Comparison of ENCODE assay signal across 15 mouse cellular contexts in the genomic region with DNA sequence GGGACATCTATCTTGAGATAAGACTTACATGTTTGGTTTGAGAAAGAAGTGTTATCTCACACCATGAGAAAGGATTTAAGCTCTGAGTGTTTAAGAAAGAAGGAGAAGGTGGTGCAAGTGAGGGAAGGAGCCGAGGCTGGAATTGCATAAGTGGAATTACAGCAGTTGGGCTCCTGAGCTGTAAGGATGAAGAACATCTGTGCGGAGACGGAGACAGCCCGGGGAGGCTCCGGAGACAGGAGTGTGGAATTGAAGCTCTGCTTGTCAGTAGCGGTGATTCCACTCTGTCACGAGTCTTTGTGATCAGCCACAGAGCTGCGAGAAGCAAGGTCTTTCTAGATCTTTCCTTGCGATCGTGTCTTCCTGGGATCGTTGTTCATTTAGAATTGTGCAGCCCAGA. TPM values are rescaled to one million over a fixed set of nuclear protein-coding genes. Genes with fewer than 3 reads are reported as not detected.
DNase-seq lines count a peak whose midpoint lies in the region; ATAC-seq and TF ChIP-seq lines count a peak whose summit lies in the region.
"Had no signal": no experiment of that assay in that cellular context is flagged by ENCODE, and none has a peak within 500 bp of the region (broad histone marks: within the 10 kb centered on the region; RNA-seq: fewer than 3 reads in every experiment).

No protein-coding gene starts in this region.

- no peaks in the 10 kb centered on the region for H3K27me3 ChIP-seq in heart, embryonic 10.5 days (ENCODE audit: insufficient read depth, poor library complexity, severe bottlenecking)
- H3K27me3 ChIP-seq in liver, adult 2 months (ENCODE audit: control insufficient read depth, insufficient read depth, low read length), result peaks cover 2% of the 10 kb centered on the region; the same call in 1 of the 2 replicates
- H3K27me3 ChIP-seq in liver, embryonic 11.5 days (replicated peaks; ENCODE audit: control insufficient read depth, insufficient read depth, low read length), result no peaks in the 10 kb centered on the region
- H3K27me3 ChIP-seq in intestine, embryonic 16.5 days (replicated peaks; ENCODE audit: control insufficient read depth, insufficient read depth, low read length), result no peaks in the 10 kb centered on the region
- no peaks in the 10 kb centered on the region for H3K27me3 ChIP-seq in stomach, embryonic 14.5 days (ENCODE audit: control insufficient read depth, insufficient read depth, low read length)
- H3K27me3 ChIP-seq: midbrain, embryonic 12.5 days had no signal

- H3K27ac ChIP-seq in heart, embryonic 10.5 days, result peak overlapping the region; percentile 79
- H3K27ac ChIP-seq in liver, adult 2 months (replicated peaks; ENCODE audit: insufficient read depth, low read depth, low read length), result peak overlapping the region; percentile 26; the same call in 1 of the 2 replicates
- H3K27ac ChIP-seq in liver, embryonic 11.5 days (ENCODE audit: low read depth, low read length), result no peak overlapping the region
- H3K27ac ChIP-seq in intestine, embryonic 16.5 days (ENCODE audit: low read length), result peak overlapping the region; percentile 59
- peak overlapping the region; percentile 52 for H3K27ac ChIP-seq in stomach, embryonic 14.5 days (ENCODE audit: low read length)
- H3K27ac ChIP-seq: liver, embryonic 14.5 days; midbrain, embryonic 12.5 days had no signal

- no peak overlapping the region for H3K4me3 ChIP-seq in heart, embryonic 10.5 days
- H3K4me3 ChIP-seq in liver, adult 2 months (ENCODE audit: insufficient read depth, low read depth, low read length), result no peak overlapping the region
- no peak overlapping the region for H3K4me3 ChIP-seq in liver, embryonic 11.5 days (ENCODE audit: low read depth, low read length)
- no peak overlapping the region for H3K4me3 ChIP-seq in intestine, embryonic 16.5 days (ENCODE audit: low read length)
- no peak overlapping the region for H3K4me3 ChIP-seq in stomach, embryonic 14.5 days (ENCODE audit: low read depth, low read length)
- H3K4me3 ChIP-seq: midbrain, embryonic 12.5 days had no signal

- 66% methylated on average over 11 of the region's 11 CpGs for WGBS in heart, embryonic 10.5 days
- WGBS in liver, adult 2 months, result 44% methylated on average over 11 of the region's 11 CpGs
- WGBS in liver, embryonic 11.5 days, result 61% methylated on average over 11 of the region's 11 CpGs
- WGBS in intestine, embryonic 16.5 days, result 51% methylated on average over 11 of the region's 11 CpGs
- 34% methylated on average over 11 of the region's 11 CpGs for WGBS in stomach, embryonic 14.5 days

- H3K9ac ChIP-seq in liver, adult 2 months (ENCODE audit: low read depth, low read length), result no peak overlapping the region
- no peak overlapping the region for H3K9ac ChIP-seq in liver, embryonic 11.5 days (ENCODE audit: low read depth, low read length)
- no peak overlapping the region for H3K9ac ChIP-seq in intestine, embryonic 16.5 days (ENCODE audit: low read depth, low read length)
- no peak overlapping the region for H3K9ac ChIP-seq in stomach, embryonic 14.5 days (replicated peaks; ENCODE audit: low read depth, low read length)
- H3K9ac ChIP-seq: liver, embryonic 14.5 days; midbrain, embryonic 12.5 days had no signal

- H3K4me2 ChIP-seq in liver, embryonic 11.5 days, result no peak overlapping the region
- H3K4me2 ChIP-seq in intestine, embryonic 16.5 days (ENCODE audit: low read depth, low read length), result peak overlapping the region; percentile 33; the same call in 1 of the 2 replicates
- H3K4me2 ChIP-seq in stomach, embryonic 14.5 days (replicated peaks; ENCODE audit: low read depth, low read length), result no peak overlapping the region
- H3K4me2 ChIP-seq: midbrain, embryonic 12.5 days had no signal

- ATAC-seq in liver, embryonic 11.5 days (replicated peaks; ENCODE audit: low FRiP score), result no peak
- ATAC-seq in intestine, embryonic 16.5 days, result 0 out of 2 replicates have a peak, but pooled peaks have one; percentile 41
- ATAC-seq in stomach, embryonic 14.5 days (ENCODE audit: insufficient number of reproducible peaks, insufficient read depth, low FRiP score, low read depth), result no peak
- ATAC-seq: activated CD4-positive, CD25-positive, alpha-beta regulatory T cell, adult 4 months had no signal

- DNase-seq in heart, embryonic 10.5 days (ENCODE audit: low spot score), result no peak
- no peak for DNase-seq in heart, adult 9 months (ENCODE audit: low spot score in 2 of 2)
- no peak for DNase-seq in liver, adult 2 months (ENCODE audit: extremely low read depth, low read depth, low spot score)
- no peak for DNase-seq in liver, embryonic 11.5 days (ENCODE audit: low spot score)
- DNase-seq in c-Kit-positive CD71-positive TER-119-positive erythroid progenitor cells, embryonic 14.5 days (ENCODE audit: low spot score), result no peak
- DNase-seq: cerebellum, postnatal 10 days had no signal

- peaks cover 54% of the 10 kb centered on the region for H3K4me1 ChIP-seq in heart, embryonic 10.5 days
- H3K4me1 ChIP-seq in liver, adult 2 months (ENCODE audit: control insufficient read depth, insufficient read depth, low read length), result peaks cover 5% of the 10 kb centered on the region
- H3K4me1 ChIP-seq in liver, embryonic 11.5 days (replicated peaks; ENCODE audit: control insufficient read depth, insufficient read depth, low read length), result 0 out of 2 replicates have a peak, but pooled peaks cover 4% of the 10 kb centered on the region
- peaks cover 20% of the 10 kb centered on the region for H3K4me1 ChIP-seq in intestine, embryonic 16.5 days (ENCODE audit: control insufficient read depth, insufficient read depth, low read length)
- peaks cover 26% of the 10 kb centered on the region for H3K4me1 ChIP-seq in stomach, embryonic 14.5 days (ENCODE audit: control insufficient read depth, insufficient read depth, low read length)
- H3K4me1 ChIP-seq: midbrain, embryonic 12.5 days had no signal

- peaks cover 80% of the 10 kb centered on the region for H3K36me3 ChIP-seq in heart, embryonic 10.5 days
- H3K36me3 ChIP-seq in liver, adult 2 months (ENCODE audit: control insufficient read depth, insufficient read depth, low read length), result no peaks in the 10 kb centered on the region
- H3K36me3 ChIP-seq in liver, embryonic 11.5 days (ENCODE audit: control insufficient read depth, insufficient read depth, low read length), result peaks cover 6% of the 10 kb centered on the region; the same call in 1 of the 2 replicates
- H3K36me3 ChIP-seq in intestine, embryonic 16.5 days (ENCODE audit: control insufficient read depth, insufficient read depth, low read length), result peaks cover 7% of the 10 kb centered on the region
- H3K36me3 ChIP-seq in stomach, embryonic 14.5 days (ENCODE audit: control insufficient read depth, insufficient read depth, low read length), result peaks cover 57% of the 10 kb centered on the region
- H3K36me3 ChIP-seq: midbrain, embryonic 12.5 days had no signal

- H3K9me3 ChIP-seq in heart, embryonic 10.5 days, result no peaks in the 10 kb centered on the region
- H3K9me3 ChIP-seq in liver, embryonic 11.5 days (ENCODE audit: control insufficient read depth, low read length), result no peaks in the 10 kb centered on the region
- no peaks in the 10 kb centered on the region for H3K9me3 ChIP-seq in intestine, embryonic 16.5 days (ENCODE audit: control insufficient read depth, low read length)
- no peaks in the 10 kb centered on the region for H3K9me3 ChIP-seq in stomach, embryonic 14.5 days (ENCODE audit: control insufficient read depth, low read depth, low read length)
- H3K9me3 ChIP-seq: midbrain, embryonic 12.5 days had no signal

- no peak for TF ChIP-seq CTCF in liver, adult 2 months (IDR thresholded peaks at IDR 0.05; ENCODE audit: low read depth, low read length)

- H3K79me2 ChIP-seq in liver, adult 2 months (ENCODE audit: control insufficient read depth, insufficient read depth, low read length), result no peaks in the 10 kb centered on the region

- TF ChIP-seq POLR2A in liver, adult 2 months (IDR thresholded peaks at IDR 0.05; ENCODE audit: extremely low read depth, insufficient read depth, low read length), result no peak

RNA-seq across cellular contexts. Expression of a gene that starts 30.0 kb away (rescaled TPM):
- 66.1 and 102 TPM in 2 replicates for polyA plus RNA-seq in heart, embryonic 10.5 days (2016; fragmentation: Nextera tagmentation; extraction: Ambion mirVana)
- total RNA-seq in liver, adult 2 months (2014; rRNA removed), result 7.3 TPM in 2 replicates
- polyA plus RNA-seq in liver, adult 2 months (2012; rRNA removed), result 2.7 and 2.8 TPM in 2 replicates
- 16.2 and 17.0 TPM in 2 replicates for polyA plus RNA-seq in liver, embryonic 11.5 days (2014; fragmentation: Nextera tagmentation; extraction: Ambion mirVana)
- polyA plus RNA-seq in intestine, embryonic 16.5 days (2015; fragmentation: Nextera tagmentation; extraction: Ambion mirVana), result 60.4 and 65.1 TPM in 2 replicates
- polyA plus RNA-seq in stomach, embryonic 14.5 days (2014; fragmentation: Nextera tagmentation; extraction: Ambion mirVana), result 98.2 TPM in 2 replicates
- total RNA-seq: granulocyte monocyte progenitor cell, adult 5-6 weeks had no signal
- polyA plus RNA-seq: activated CD4-positive, CD25-positive, alpha-beta regulatory T cell, adult 4 months had no signal

RNA-seq across cellular contexts. Expression of a gene that starts 54.4 kb away (rescaled TPM):
- polyA plus RNA-seq in heart, embryonic 10.5 days (2016; fragmentation: Nextera tagmentation; extraction: Ambion mirVana), result not detected in 2 replicates
- total RNA-seq in liver, adult 2 months (2014; rRNA removed), result not detected in 2 replicates
- polyA plus RNA-seq in liver, adult 2 months (2012; rRNA removed), result not detected in 2 replicates
- polyA plus RNA-seq in liver, embryonic 11.5 days (2014; fragmentation: Nextera tagmentation; extraction: Ambion mirVana), result not detected in 2 replicates
- polyA plus RNA-seq in intestine, embryonic 16.5 days (2015; fragmentation: Nextera tagmentation; extraction: Ambion mirVana), result not detected in 2 replicates
- polyA plus RNA-seq in stomach, embryonic 14.5 days (2014; fragmentation: Nextera tagmentation; extraction: Ambion mirVana), result not detected in 2 replicates
- total RNA-seq: granulocyte monocyte progenitor cell, adult 5-6 weeks; layer of hippocampus, postnatal 14 days had no signal
- polyA plus RNA-seq: activated CD4-positive, CD25-positive, alpha-beta regulatory T cell, adult 4 months; brain, embryonic 14.5 days; liver, embryonic 14.5 days; midbrain, embryonic 12.5 days; spleen, adult 2 months had no signal

RNA-seq across cellular contexts. Expression of a gene that starts 56.3 kb away (rescaled TPM):
- polyA plus RNA-seq in heart, embryonic 10.5 days (2016; fragmentation: Nextera tagmentation; extraction: Ambion mirVana), result 166 and 209 TPM in 2 replicates
- 93.6 and 117 TPM in 2 replicates for total RNA-seq in liver, adult 2 months (2014; rRNA removed)
- polyA plus RNA-seq in liver, adult 2 months (2012; rRNA removed), result 17.4 and 19.8 TPM in 2 replicates
- polyA plus RNA-seq in liver, embryonic 11.5 days (2014; fragmentation: Nextera tagmentation; extraction: Ambion mirVana), result 139 and 157 TPM in 2 replicates
- 156 and 164 TPM in 2 replicates for polyA plus RNA-seq in intestine, embryonic 16.5 days (2015; fragmentation: Nextera tagmentation; extraction: Ambion mirVana)
- 123 and 129 TPM in 2 replicates for polyA plus RNA-seq in stomach, embryonic 14.5 days (2014; fragmentation: Nextera tagmentation; extraction: Ambion mirVana)
